Mouse (Mus musculus) CH12.LX (cell line): Measurements from ENCODE around the gene Sept1. TPM values are rescaled to one million over a fixed set of nuclear protein-coding genes. Genes with fewer than 3 reads are reported as not detected.

ENCODE experiments used
- DNase-seq: peaks from one replicate; pipeline ENCODE4 v3.0.0-alpha.2; 2013; ENCODE audit errors: extremely low read depth
- H3K27ac ChIP-seq: 2 replicates; pipeline ENCODE4 v1.5.1; 2012; ENCODE audit warnings: low read depth, mild to moderate bottlenecking, control low read depth, moderate library complexity; ENCODE audit not compliant: insufficient read depth
- H3K27me3 ChIP-seq: replicated peaks from 2 replicates; pipeline ENCODE3; 2012; ENCODE audit warnings: inconsistent platforms
- H3K36me3 ChIP-seq, 2 experiments: replicated peaks in 1 of 2; 2 replicates each; pipeline versions ENCODE3 to v1.6.1; 2012; ENCODE audit warnings: inconsistent platforms in 1 of 2, low read length in 1 of 2, mild to moderate bottlenecking in 1 of 2, mixed read lengths in 1 of 2, moderate library complexity in 1 of 2; ENCODE audit not compliant: control insufficient read depth in 1 of 2, insufficient read depth in 1 of 2
- H3K4me1 ChIP-seq, 2 experiments: 2 replicates each; pipeline ENCODE4 v1.6.1; 2012; ENCODE audit warnings: inconsistent platforms in 1 of 2, moderate library complexity in 1 of 2; ENCODE audit not compliant: insufficient read depth in 2 of 2, control insufficient read depth in 1 of 2
- H3K4me2 ChIP-seq: 2 replicates; pipeline ENCODE4 v1.6.1; 2012; ENCODE audit warnings: low read depth, mild to moderate bottlenecking, control low read depth; ENCODE audit not compliant: poor library complexity, insufficient read depth, severe bottlenecking
- H3K4me3 ChIP-seq, 3 experiments: fragments of 150-350 bp in 1 of 3; sonication (generic) in 1 of 3; replicated peaks in 1 of 3; 2 replicates each; pipeline versions ENCODE3 to v1.5.1; 2011 to 2012; ENCODE audit warnings: low read depth in 2 of 3, low read length in 2 of 3, mild to moderate bottlenecking in 2 of 3, moderate library complexity in 2 of 3, control low read depth in 1 of 3, improper control_type of control experiment in 1 of 3, inconsistent platforms in 1 of 3, mixed read lengths in 1 of 3; ENCODE audit not compliant: poor library complexity in 1 of 3
- H3K79me2 ChIP-seq: replicated peaks from 2 replicates; pipeline ENCODE4 v1.6.1; 2012; ENCODE audit warnings: mild to moderate bottlenecking, moderate library complexity; ENCODE audit not compliant: control insufficient read depth, poor library complexity, insufficient read depth, severe bottlenecking; ENCODE audit errors: extremely low read depth
- H3K9ac ChIP-seq: 2 replicates; pipeline ENCODE4 v1.6.1; 2012; ENCODE audit warnings: low read depth, mild to moderate bottlenecking, control low read depth, moderate library complexity; ENCODE audit not compliant: insufficient read depth
- H3K9me3 ChIP-seq: replicated peaks from 2 replicates; pipeline ENCODE3; 2012; ENCODE audit warnings: low read length, inconsistent platforms, mixed read lengths
- CHD1 ChIP-seq: IDR thresholded peaks from 2 replicates; pipeline ENCODE4 v1.6.1; 2012; ENCODE audit warnings: low read depth, low read length, improper control_type of control experiment, inconsistent platforms
- CHD2 ChIP-seq: IDR thresholded peaks from 2 replicates; pipeline ENCODE4 v1.6.1; 2011; ENCODE audit warnings: low read length, improper control_type of control experiment
- ELF1 ChIP-seq: IDR thresholded peaks from 2 replicates; pipeline ENCODE4 v1.6.1; 2014; ENCODE audit warnings: low read depth, mild to moderate bottlenecking, inconsistent platforms, low read length, improper control_type of control experiment
- EP300 ChIP-seq: IDR thresholded peaks from 2 replicates; pipeline ENCODE4 v1.6.1; 2011; ENCODE audit warnings: low read length, improper control_type of control experiment
- ETS1 ChIP-seq: conservative IDR thresholded peaks from 2 replicates; pipeline ENCODE4 v1.6.1; 2012; ENCODE audit warnings: low read depth, mild to moderate bottlenecking, inconsistent platforms, low read length, improper control_type of control experiment, moderate library complexity
- GABPA ChIP-seq: IDR thresholded peaks from 2 replicates; pipeline ENCODE4 v1.6.1; 2012; ENCODE audit warnings: low read depth, low read length, improper control_type of control experiment, inconsistent platforms; ENCODE audit not compliant: insufficient replicate concordance
- HCFC1 ChIP-seq: IDR thresholded peaks from 2 replicates; pipeline ENCODE4 v1.6.1; 2012; ENCODE audit warnings: low read depth, mild to moderate bottlenecking, inconsistent platforms, low read length, improper control_type of control experiment
- IRF4 ChIP-seq: IDR thresholded peaks from 2 replicates; pipeline ENCODE4 v1.6.1; 2014; ENCODE audit warnings: low read depth, mild to moderate bottlenecking, inconsistent platforms, low read length, improper control_type of control experiment
- JUN ChIP-seq: IDR thresholded peaks from 2 replicates; pipeline ENCODE4 v1.6.1; 2011; ENCODE audit warnings: low read depth, mild to moderate bottlenecking, low read length, improper control_type of control experiment, moderate library complexity; ENCODE audit not compliant: insufficient read depth
- JUND ChIP-seq: conservative IDR thresholded peaks from 2 replicates; pipeline ENCODE4 v1.6.1; 2011; ENCODE audit warnings: low read depth, low read length, improper control_type of control experiment
- MAFK ChIP-seq: IDR thresholded peaks from 2 replicates; pipeline ENCODE4 v1.6.1; 2011; ENCODE audit warnings: low read length, improper control_type of control experiment; ENCODE audit not compliant: insufficient replicate concordance
- MAX ChIP-seq: IDR thresholded peaks from 2 replicates; pipeline ENCODE4 v1.6.1; 2011; ENCODE audit warnings: low read length, improper control_type of control experiment
- MAZ ChIP-seq: IDR thresholded peaks from 2 replicates; pipeline ENCODE4 v1.6.1; 2012; ENCODE audit warnings: low read depth, mild to moderate bottlenecking, inconsistent platforms, low read length, improper control_type of control experiment, moderate library complexity
- MEF2A ChIP-seq: IDR thresholded peaks from 2 replicates; pipeline ENCODE4 v1.6.1; 2014; ENCODE audit warnings: low read depth, mild to moderate bottlenecking, inconsistent platforms, low read length, improper control_type of control experiment, borderline replicate concordance
- MXI1 ChIP-seq: IDR thresholded peaks from 2 replicates; pipeline ENCODE4 v1.6.1; 2011; ENCODE audit warnings: mild to moderate bottlenecking, low read depth, low read length, improper control_type of control experiment
- MYC ChIP-seq: IDR thresholded peaks from 2 replicates; pipeline ENCODE4 v1.6.1; 2011; ENCODE audit warnings: low read depth, mild to moderate bottlenecking, improper control_type of control experiment, low read length
- NELFE ChIP-seq: IDR thresholded peaks from 2 replicates; pipeline ENCODE4 v1.6.1; 2011; ENCODE audit warnings: low read depth, low read length, improper control_type of control experiment
- NRF1 ChIP-seq: IDR thresholded peaks from 2 replicates; pipeline ENCODE4 v1.6.1; 2014; ENCODE audit warnings: low read depth, mild to moderate bottlenecking, inconsistent platforms, low read length, improper control_type of control experiment, moderate library complexity
- PAX5 ChIP-seq: IDR thresholded peaks from 2 replicates; pipeline ENCODE4 v1.6.1; 2012; ENCODE audit warnings: low read length, inconsistent platforms, mixed read lengths
- POLR2AphosphoS2 ChIP-seq: IDR thresholded peaks from 2 replicates; pipeline ENCODE4 v1.6.1; 2011; ENCODE audit warnings: low read depth, low read length, improper control_type of control experiment
- RCOR1 ChIP-seq: conservative IDR thresholded peaks from 2 replicates; pipeline ENCODE4 v1.6.1; 2012; ENCODE audit warnings: low read depth, mild to moderate bottlenecking, inconsistent platforms, low read length, improper control_type of control experiment
- SMC3 ChIP-seq: IDR thresholded peaks from 2 replicates; pipeline ENCODE4 v1.6.1; 2011; ENCODE audit warnings: low read depth, low read length, improper control_type of control experiment
- TCF12 ChIP-seq: IDR thresholded peaks from 2 replicates; pipeline ENCODE4 v1.6.1; 2014; ENCODE audit warnings: low read depth, mild to moderate bottlenecking, inconsistent platforms, low read length, improper control_type of control experiment
- UBTF ChIP-seq: IDR thresholded peaks from 2 replicates; pipeline ENCODE4 v1.6.1; 2012; ENCODE audit warnings: low read depth, mild to moderate bottlenecking, inconsistent platforms, low read length, improper control_type of control experiment, moderate library complexity
- USF1 ChIP-seq: IDR thresholded peaks from 2 replicates; pipeline ENCODE4 v1.6.1; 2014; ENCODE audit warnings: low read depth, mild to moderate bottlenecking, inconsistent platforms, low read length, improper control_type of control experiment
- USF2 ChIP-seq: conservative IDR thresholded peaks from 2 replicates; pipeline ENCODE4 v1.6.1; 2011; ENCODE audit warnings: low read depth, low read length, improper control_type of control experiment
- ZC3H11A ChIP-seq: IDR thresholded peaks from 2 replicates; pipeline ENCODE4 v1.6.1; 2012; ENCODE audit warnings: low read depth, mild to moderate bottlenecking, inconsistent platforms, low read length, improper control_type of control experiment
- ZKSCAN1 ChIP-seq: IDR thresholded peaks from 2 replicates; pipeline ENCODE4 v1.6.1; 2012; ENCODE audit warnings: low read depth, inconsistent platforms, low read length, improper control_type of control experiment, borderline replicate concordance
- ZMIZ1 ChIP-seq: IDR thresholded peaks from 2 replicates; pipeline ENCODE4 v1.6.1; 2012; ENCODE audit warnings: low read depth, mild to moderate bottlenecking, inconsistent platforms, low read length, improper control_type of control experiment
- ZNF384 ChIP-seq: IDR thresholded peaks from 2 replicates; pipeline ENCODE4 v1.6.1; 2012; ENCODE audit warnings: low read depth, low read length, improper control_type of control experiment, inconsistent platforms
- dilution Hi-C: fragments of 300-500 bp; cut with MboI; formaldehyde crosslinking; loops from 2 replicates; pipeline ENCODE4 v1.14.3; 2020; ENCODE audit warnings: low sequenced_read_pairs; ENCODE audit not compliant: extremely low pct_unique_long_range_greater_than_20kb, extremely low pct_ligation_motif_present
- in situ Hi-C: fragments of 300-500 bp; cut with MboI; formaldehyde crosslinking; loops from 3 replicates; pipeline ENCODE4 v1.14.3; 2019; ENCODE audit warnings: low sequenced_read_pairs, low pct_ligation_motif_present, low pct_unique_long_range_greater_than_20kb, mixed read lengths
- polyA plus RNA-seq: library from polyadenylated mRNA; unstranded; fragments of >175 nt; gene quantifications from 2 replicates; pipeline ENCODE4 v1.2.1, GENCODE M21; 2012; ENCODE audit warnings: low read depth; ENCODE audit not compliant: insufficient read length
- total RNA-seq, 2 experiments: library from RNA; depleted of rRNA; stranded (reverse); fragments of 300-350 nt in 1 of 2; fragments of >200 nt in 1 of 2; gene quantifications; 2 replicates each; pipeline ENCODE4 v1.2.3; 2012 to 2014

Gene Sept1
- total and polyA plus RNA-seq, 3 experiments, result 42.7 to 171 (median 92.3) TPM

DNA sequence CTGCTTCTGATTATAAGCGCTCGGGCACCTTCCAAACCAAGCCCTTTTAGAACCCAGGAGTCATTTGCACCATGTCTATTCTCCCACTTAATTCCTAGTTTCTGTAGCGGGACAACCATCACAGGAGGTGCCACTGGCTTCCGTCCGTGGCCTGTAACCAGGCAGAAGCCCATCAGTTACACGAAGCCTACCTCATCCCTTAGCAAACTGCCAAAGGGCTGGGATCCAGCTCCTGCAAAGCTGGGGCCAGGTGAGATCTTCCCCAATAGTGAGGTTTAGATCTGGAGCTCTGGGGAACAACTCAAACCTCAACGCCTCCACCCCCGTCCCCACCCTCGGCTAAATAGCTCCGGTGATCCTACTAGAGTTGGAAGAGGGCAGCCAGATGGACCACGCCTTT lies 36.4 kb downstream of the Sept1 start:
- Histone ChIP-seq H3K27ac (no peak overlapping the region), H3K9me3 (no peaks in the 10 kb centered on the region), H3K4me2 (peak overlapping the region; percentile 94), H3K79me2 (peaks cover 27% of the 10 kb centered on the region)
- no peak for DNase-seq
- dilution Hi-C loops, result no loop called here
- in situ Hi-C loops, result no loop called here
- TF ChIP-seq EP300 (no peak), ZC3H11A (no peak), NELFE (no peak), GABPA (no peak), JUND (no peak), CHD1 (no peak), CHD2 (no peak), TCF12 (no peak), HCFC1 (no peak), ZNF384 (no peak), ETS1 (no peak), MAX (no peak), USF2 (no peak), MEF2A (no peak), ELF1 (no peak), ZKSCAN1 (no peak)
- TF ChIP-seq, all 38 proteins: peak for 0
- Histone ChIP-seq H3K9ac (peak overlapping the region; percentile 99), H3K27me3 (no peaks in the 10 kb centered on the region), H3K4me1 (peaks cover 6 to 45% of the 10 kb centered on the region in 2 experiments; a peak in 3 of 4 replicates), H3K36me3 (peaks cover 73 to 81% of the 10 kb centered on the region in 2 experiments), H3K4me3 (peak overlapping the region; percentile 63 to 70 (median 68))

DNA sequence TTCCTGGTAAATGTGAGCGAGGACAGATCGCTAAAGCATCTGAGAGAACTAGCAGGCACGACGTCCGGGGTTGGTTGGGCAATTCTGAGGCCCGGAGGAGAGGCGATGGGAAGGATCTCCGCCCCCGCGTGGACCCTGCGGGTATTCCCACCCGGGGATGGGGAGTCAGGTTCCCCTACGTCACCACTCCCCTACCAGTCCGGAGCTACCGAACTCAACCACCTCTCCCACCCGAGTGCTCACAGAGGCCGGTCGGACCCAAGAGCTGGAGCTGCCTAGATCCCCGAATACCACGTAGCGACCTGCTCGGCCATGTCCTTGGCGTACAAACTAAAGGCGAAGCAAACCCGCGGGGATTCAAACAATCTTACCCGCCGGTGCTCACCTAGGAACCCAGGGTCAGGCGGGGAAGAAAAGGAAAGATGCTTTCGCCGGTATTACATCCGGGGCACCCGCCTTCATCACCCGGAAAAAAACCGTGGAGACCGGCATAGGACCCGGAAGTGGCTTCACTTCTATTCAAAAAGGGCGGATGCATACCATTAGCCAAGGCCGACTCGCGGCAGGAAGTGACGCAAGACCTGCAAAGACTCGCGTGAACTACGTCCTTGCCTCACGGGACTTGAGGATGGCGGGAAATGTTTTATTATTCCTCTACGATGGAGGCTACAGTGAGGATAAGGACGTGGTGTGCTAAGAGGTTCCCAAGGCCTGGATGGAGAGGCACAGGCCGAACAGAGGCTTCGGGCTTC lies 37.2 kb downstream of the Sept1 start, which contains the start of gene Cd2bp2:
Gene Cd2bp2 (minus strand): TSS at position 507 of the 752 bp plus-strand sequence.
- in situ Hi-C loops (no loop called here), dilution Hi-C loops (no loop called here)
- DNase-seq, result peak; percentile 99
- no peaks in the 10 kb centered on the region for H3K9me3 ChIP-seq
- peaks cover 69 to 80% of the 10 kb centered on the region in 2 experiments for H3K36me3 ChIP-seq
- H3K4me3 ChIP-seq, result peak within 1 kb of the TSS; percentile 68 to 79 (median 78)
- H3K4me2 ChIP-seq, result peak within 1 kb of the TSS; percentile 94
- peak within 1 kb of the TSS; percentile 86 for H3K27ac ChIP-seq
- peak within 1 kb of the TSS; percentile 99 for H3K9ac ChIP-seq
- H3K79me2 ChIP-seq, result peaks cover 27% of the 10 kb centered on the region
- no peaks in the 10 kb centered on the region for H3K27me3 ChIP-seq
- peaks cover 7 to 46% of the 10 kb centered on the region in 2 experiments; a peak in 3 of 4 replicates for H3K4me1 ChIP-seq
- TF ChIP-seq POLR2AphosphoS2 (peak; percentile 96), UBTF (peak; percentile 67; the same call in 1 of the 2 replicates), MAFK (no peak), USF1 (no peak), JUN (no peak), JUND (peak; percentile 43), CHD1 (no peak), HCFC1 (peak; percentile 96), ZMIZ1 (peak; percentile 87), MYC (peak; percentile 79), SMC3 (peak; percentile 54), NRF1 (no peak), USF2 (peak; percentile 36; the same call in 1 of the 2 replicates), ZC3H11A (no peak), IRF4 (no peak; the same call in 1 of the 2 replicates), RCOR1 (no peak), EP300 (no peak), MAZ (peak; percentile 34; the same call in 1 of the 2 replicates), ZKSCAN1 (no peak), MXI1 (peak; percentile 84), PAX5 (no peak)
